Mouse (Mus musculus) kidney, adult 2 months (tissue): ENCODE measurements around the gene Tpcn1.

Experiments used
- CTCF ChIP-seq: fragments of 200-500 bp; conservative IDR thresholded peaks from 2 replicates; pipeline ENCODE4 v1.5.1; 2011; ENCODE audit warnings: low read depth, mild to moderate bottlenecking, control low read depth, low read length, moderate library complexity, mixed read lengths; ENCODE audit not compliant: insufficient read depth, insufficient read length
- POLR2A ChIP-seq: fragments of 200-500 bp; IDR thresholded peaks from one replicate; pipeline ENCODE4 v1.6.1; 2011; ENCODE audit warnings: low read depth, low read length, control low read depth

- TF ChIP-seq POLR2A (no peak), CTCF (no peak)
These were observed 30.4 kb downstream of the Tpcn1 start for GRCm38 (mm10) chr5:120558041-120558440.
